Mouse (Mus musculus): ENCODE results near the gene Tifab. TPM values are rescaled to one million over a fixed set of nuclear protein-coding genes. Genes with fewer than 3 reads are reported as not detected.
A peak's percentile ranks its signal among the peaks of the same experiment; 100 is the strongest.
"Not testable (repeated sequence)": the region's sequence is repeated elsewhere in the genome, so short reads cannot be mapped to it uniquely, and the experiment has no call there.

Gene Tifab
- total and polyA plus RNA-seq, 2 experiments: 1.1 to 1.9 TPM

DNA sequence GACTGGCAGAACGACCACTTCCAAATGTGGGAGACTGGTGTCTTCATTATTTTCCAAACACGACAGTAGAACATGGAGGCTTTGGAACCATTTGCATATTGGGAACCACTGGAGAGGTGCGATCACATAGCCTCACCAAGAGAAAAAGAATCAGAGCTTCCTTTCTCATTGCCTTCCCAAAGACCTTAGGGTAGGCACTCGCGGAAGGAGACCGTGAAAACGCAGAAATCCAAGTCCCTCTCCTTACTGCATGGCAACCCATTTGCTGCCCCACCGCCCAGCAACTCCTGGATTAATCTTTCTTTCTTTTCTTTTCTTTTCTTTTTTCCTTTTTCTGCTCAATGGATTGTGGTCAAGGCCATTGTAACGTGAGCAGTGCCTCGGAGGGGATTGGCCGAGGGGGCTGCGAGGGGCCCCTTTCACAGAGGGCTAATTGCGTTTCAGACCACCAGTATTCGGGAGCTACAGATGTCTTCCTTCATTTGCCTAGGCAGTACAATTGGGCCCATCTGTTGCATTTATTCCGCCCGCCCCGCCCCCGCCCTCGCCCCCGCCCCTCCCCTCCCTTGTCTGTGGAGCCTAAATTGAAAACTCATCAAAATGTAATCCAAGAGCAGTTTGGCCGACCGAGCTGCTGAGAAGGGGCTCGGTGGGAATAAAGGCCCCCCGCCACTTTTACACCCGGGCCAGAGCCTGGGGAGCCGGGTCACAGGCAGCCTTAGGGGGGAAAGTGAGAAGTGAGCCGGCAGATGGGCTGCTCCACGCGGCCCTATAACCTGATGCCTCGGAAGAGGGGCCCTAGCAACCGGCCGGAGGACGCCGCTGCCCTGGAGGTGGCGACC lies 29.8 kb upstream of the Tifab start:
- DNase-seq (ENCODE audit: extremely low read depth, low read depth, low spot score): no peak

DNA sequence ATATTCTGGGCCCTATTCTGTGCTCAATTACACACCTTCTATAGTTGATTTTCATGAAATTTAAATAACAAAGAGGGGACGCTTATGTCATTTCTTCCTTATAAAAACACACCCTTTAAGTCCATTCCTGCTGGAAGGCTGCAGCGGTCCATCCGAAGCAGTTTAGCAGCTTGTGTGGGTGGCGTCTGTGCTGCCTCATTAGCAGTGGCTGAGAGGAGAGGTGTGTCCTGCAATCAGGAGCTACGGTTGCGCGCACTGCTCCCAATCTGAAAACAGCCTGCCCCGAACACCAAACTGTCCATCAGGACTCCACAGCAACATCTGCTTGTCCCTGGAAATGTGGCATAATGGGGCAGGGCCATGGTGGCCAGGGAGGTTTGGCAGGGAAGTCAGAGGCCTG lies 20.8 kb upstream of the Tifab start:
- Histone ChIP-seq H3K9ac (ENCODE audit: low read depth, low read length) (no peak overlapping the region), H3K4me1 (ENCODE audit: control insufficient read depth, insufficient read depth, low read length) (no peaks in the 10 kb centered on the region), H3K27ac (replicated peaks; ENCODE audit: insufficient read depth, low read depth, low read length) (no peak overlapping the region), H3K4me3 (ENCODE audit: insufficient read depth, low read depth, low read length) (no peak overlapping the region), H3K27me3 (ENCODE audit: control insufficient read depth, insufficient read depth, low read length) (no peaks in the 10 kb centered on the region), H3K36me3 (ENCODE audit: control insufficient read depth, insufficient read depth, low read length) (no peaks in the 10 kb centered on the region), H3K79me2 (ENCODE audit: control insufficient read depth, insufficient read depth, low read length) (no peaks in the 10 kb centered on the region)
- 83% methylated on average over 8 of the region's 8 CpGs for WGBS
- no peak for DNase-seq (ENCODE audit: extremely low read depth, low read depth, low spot score)
- TF ChIP-seq POLR2A (IDR thresholded peaks at IDR 0.05; ENCODE audit: extremely low read depth, insufficient read depth, low read length) (no peak), CTCF (IDR thresholded peaks at IDR 0.05; ENCODE audit: low read depth, low read length) (no peak)

More for the DNA sequence above, 29.8 kb upstream of the Tifab start:
- Histone ChIP-seq H3K27ac (replicated peaks; ENCODE audit: insufficient read depth, low read depth, low read length) (no peak overlapping the region), H3K36me3 (ENCODE audit: control insufficient read depth, insufficient read depth, low read length) (no peaks in the 10 kb centered on the region), H3K4me3 (ENCODE audit: insufficient read depth, low read depth, low read length) (no peak overlapping the region), H3K79me2 (ENCODE audit: control insufficient read depth, insufficient read depth, low read length) (no peaks in the 10 kb centered on the region), H3K4me1 (ENCODE audit: control insufficient read depth, insufficient read depth, low read length) (no peaks in the 10 kb centered on the region), H3K9ac (ENCODE audit: low read depth, low read length) (no peak overlapping the region), H3K27me3 (ENCODE audit: control insufficient read depth, insufficient read depth, low read length) (peaks cover 7% of the 10 kb centered on the region)
- 23% methylated on average over 35 of the region's 35 CpGs for WGBS
- no peak for TF ChIP-seq POLR2A (IDR thresholded peaks at IDR 0.05; ENCODE audit: extremely low read depth, insufficient read depth, low read length)
- TF ChIP-seq CTCF (IDR thresholded peaks at IDR 0.05; ENCODE audit: low read depth, low read length): no peak

DNA sequence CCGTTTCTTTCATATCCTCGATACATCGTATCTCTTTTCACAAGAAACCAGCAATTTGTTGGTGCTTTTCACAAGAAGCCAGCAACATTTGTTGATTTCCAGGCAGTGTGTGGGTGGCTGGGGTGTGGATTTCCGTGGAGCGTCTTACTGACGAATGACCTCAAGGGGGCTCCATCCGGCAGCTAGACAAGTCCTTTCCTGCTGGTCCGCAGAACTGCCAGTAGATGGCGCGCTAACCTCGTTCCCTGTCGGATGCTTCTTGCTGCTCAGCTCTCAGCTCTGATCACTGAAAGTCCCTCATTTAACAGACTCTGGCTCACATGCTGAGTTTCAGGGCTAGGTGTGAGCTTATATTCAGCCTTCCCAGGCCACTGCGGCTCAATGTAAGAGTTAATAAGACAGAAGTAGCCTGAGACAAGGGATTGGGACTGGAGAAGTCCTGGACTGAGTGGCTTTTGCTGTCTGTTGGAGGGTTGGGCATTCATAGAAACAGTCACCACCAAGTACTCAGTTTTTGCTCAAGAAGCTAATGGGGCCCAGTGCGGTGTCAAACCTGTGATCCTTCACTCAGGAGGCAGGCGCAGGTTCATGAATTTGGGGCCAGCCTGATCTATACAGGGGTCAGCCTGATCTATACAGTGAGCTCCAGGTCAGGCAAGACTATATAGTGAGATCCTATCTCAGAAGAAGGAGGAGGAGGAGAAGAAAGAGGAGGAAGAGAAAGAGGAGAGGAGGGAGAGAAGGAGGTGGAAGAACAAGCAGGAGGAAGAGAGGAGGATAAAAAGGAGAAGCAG lies 19.0 kb upstream of the Tifab start:
- Histone ChIP-seq H3K9ac (ENCODE audit: low read depth, low read length) (no peak overlapping the region), H3K4me1 (ENCODE audit: control insufficient read depth, insufficient read depth, low read length) (no peaks in the 10 kb centered on the region), H3K27me3 (ENCODE audit: control insufficient read depth, insufficient read depth, low read length) (no peaks in the 10 kb centered on the region), H3K4me3 (ENCODE audit: insufficient read depth, low read depth, low read length) (no peak overlapping the region), H3K79me2 (ENCODE audit: control insufficient read depth, insufficient read depth, low read length) (no peaks in the 10 kb centered on the region), H3K27ac (replicated peaks; ENCODE audit: insufficient read depth, low read depth, low read length) (no peak overlapping the region), H3K36me3 (ENCODE audit: control insufficient read depth, insufficient read depth, low read length) (no peaks in the 10 kb centered on the region)
- DNase-seq (ENCODE audit: extremely low read depth, low read depth, low spot score): peak; percentile 80
- TF ChIP-seq POLR2A (IDR thresholded peaks at IDR 0.05; ENCODE audit: extremely low read depth, insufficient read depth, low read length) (no peak), CTCF (IDR thresholded peaks at IDR 0.05; ENCODE audit: low read depth, low read length) (peak; percentile 100)
- 10% methylated on average over 15 of the region's 15 CpGs for WGBS

DNA sequence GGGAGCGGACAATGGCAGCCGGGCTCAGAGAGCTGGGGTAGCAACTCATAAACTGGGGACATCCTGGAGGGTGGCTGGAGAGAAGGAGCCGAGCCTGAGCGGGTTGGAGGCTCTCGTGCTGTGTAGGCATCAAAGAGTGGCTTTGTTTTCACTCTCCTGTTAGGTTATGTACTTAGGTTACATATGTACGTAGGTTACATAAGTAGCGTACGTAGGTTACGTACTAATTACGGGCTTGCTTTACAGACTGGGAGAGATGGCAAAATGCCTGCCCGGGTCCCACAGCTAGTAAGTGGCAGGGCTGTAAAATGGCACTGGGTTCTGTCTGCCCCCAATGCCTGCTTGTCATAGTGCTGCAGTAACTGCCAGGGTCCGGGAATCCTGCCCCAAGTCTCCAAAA lies 18.3 kb upstream of the Tifab start:
- H3K4me1 ChIP-seq (ENCODE audit: control insufficient read depth, insufficient read depth, low read length): no peaks in the 10 kb centered on the region
- no peaks in the 10 kb centered on the region for H3K27me3 ChIP-seq (ENCODE audit: control insufficient read depth, insufficient read depth, low read length)
- H3K4me3 ChIP-seq (ENCODE audit: insufficient read depth, low read depth, low read length): no peak overlapping the region
- no peak overlapping the region for H3K9ac ChIP-seq (ENCODE audit: low read depth, low read length)
- TF ChIP-seq CTCF (IDR thresholded peaks at IDR 0.05; ENCODE audit: low read depth, low read length) (no peak), POLR2A (IDR thresholded peaks at IDR 0.05; ENCODE audit: extremely low read depth, insufficient read depth, low read length) (no peak)
- no peak for DNase-seq (ENCODE audit: extremely low read depth, low read depth, low spot score)
- H3K36me3 ChIP-seq (ENCODE audit: control insufficient read depth, insufficient read depth, low read length): no peaks in the 10 kb centered on the region
- no peak overlapping the region for H3K27ac ChIP-seq (replicated peaks; ENCODE audit: insufficient read depth, low read depth, low read length)
- 42% methylated on average over 12 of the region's 12 CpGs for WGBS
- H3K79me2 ChIP-seq (ENCODE audit: control insufficient read depth, insufficient read depth, low read length): no peaks in the 10 kb centered on the region

DNA sequence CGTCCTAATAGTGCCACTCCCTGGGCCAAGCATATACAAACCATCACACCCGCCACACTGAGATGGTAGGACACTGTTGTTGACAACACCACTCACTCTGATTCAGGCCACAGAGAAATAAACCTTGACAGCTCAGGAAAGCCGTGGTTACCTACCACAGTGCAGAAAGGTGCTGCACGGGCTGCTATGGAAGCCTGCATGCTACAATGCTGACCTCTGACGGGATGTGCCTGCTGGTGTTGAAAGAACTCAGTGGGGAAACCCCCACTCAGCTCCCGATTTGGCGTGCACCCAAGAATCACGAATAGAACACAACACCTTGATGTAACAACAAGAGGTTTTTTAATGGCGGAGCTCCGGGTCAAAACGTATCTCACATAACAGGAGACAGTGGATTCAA lies 17.1 kb upstream of the Tifab start:
- H3K79me2 ChIP-seq (ENCODE audit: control insufficient read depth, insufficient read depth, low read length); DNase-seq (ENCODE audit: extremely low read depth, low read depth, low spot score); H3K27me3 ChIP-seq (ENCODE audit: control insufficient read depth, insufficient read depth, low read length); H3K9ac ChIP-seq (ENCODE audit: low read depth, low read length); H3K4me1 ChIP-seq (ENCODE audit: control insufficient read depth, insufficient read depth, low read length); H3K27ac ChIP-seq (replicated peaks; ENCODE audit: insufficient read depth, low read depth, low read length); H3K4me3 ChIP-seq (ENCODE audit: insufficient read depth, low read depth, low read length); H3K36me3 ChIP-seq (ENCODE audit: control insufficient read depth, insufficient read depth, low read length): not testable (repeated sequence)
- WGBS: 82% methylated on average over 11 of the region's 11 CpGs

DNA sequence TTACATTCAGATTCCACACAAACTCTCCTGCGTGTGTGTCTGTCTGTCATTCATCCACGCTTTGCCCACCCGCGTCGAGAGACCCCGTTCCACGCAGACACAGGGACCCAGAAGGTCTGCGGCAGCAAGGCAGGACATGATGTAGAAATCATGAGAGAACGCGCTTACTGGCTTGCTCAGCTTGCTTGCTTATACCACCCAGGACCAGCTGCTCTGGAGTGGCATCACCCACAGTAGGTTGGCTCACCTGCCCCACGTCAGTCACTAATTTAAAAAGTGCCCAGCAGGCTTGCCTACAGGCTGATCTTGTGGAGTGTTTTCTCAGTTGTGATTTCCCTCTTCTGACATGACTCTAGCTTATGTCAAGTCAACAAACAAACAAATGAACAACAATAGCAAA lies 15.5 kb upstream of the Tifab start:
- not testable (repeated sequence) for H3K4me3 ChIP-seq (ENCODE audit: insufficient read depth, low read depth, low read length); DNase-seq (ENCODE audit: extremely low read depth, low read depth, low spot score); H3K27ac ChIP-seq (replicated peaks; ENCODE audit: insufficient read depth, low read depth, low read length); H3K9ac ChIP-seq (ENCODE audit: low read depth, low read length); H3K79me2 ChIP-seq (ENCODE audit: control insufficient read depth, insufficient read depth, low read length); H3K27me3 ChIP-seq (ENCODE audit: control insufficient read depth, insufficient read depth, low read length); H3K4me1 ChIP-seq (ENCODE audit: control insufficient read depth, insufficient read depth, low read length); H3K36me3 ChIP-seq (ENCODE audit: control insufficient read depth, insufficient read depth, low read length)
- WGBS: 87% methylated on average over 11 of the region's 11 CpGs

Measured in liver, adult 2 months (tissue).